Mouse (Mus musculus) MEL (cell line): Measurements from ENCODE around the gene Tle1. TPM values are rescaled to one million over a fixed set of nuclear protein-coding genes. Genes with fewer than 3 reads are reported as not detected.

Source experiments
- DNase-seq: peaks from one replicate; pipeline ENCODE4 v3.0.0; 2011; ENCODE audit warnings: low read depth, low spot score
- H3K27ac ChIP-seq: 2 replicates; pipeline ENCODE4 v1.5.1; 2012; ENCODE audit warnings: low read depth, mild to moderate bottlenecking, control low read depth, low read length, moderate library complexity; ENCODE audit not compliant: control insufficient read depth
- H3K27me3 ChIP-seq, 2 experiments: fragments of 150-350 bp in 1 of 2; sonication (generic) in 1 of 2; 2 replicates each; pipeline ENCODE4 v1.6.1; 2012; ENCODE audit warnings: low read length in 2 of 2, mild to moderate bottlenecking in 2 of 2, improper control_type of control experiment in 1 of 2, moderate library complexity in 1 of 2; ENCODE audit not compliant: insufficient read depth in 2 of 2, control insufficient read depth in 1 of 2
- H3K36me3 ChIP-seq, 2 experiments: 2 replicates each; pipeline ENCODE4 v1.6.1; 2012 to 2014; ENCODE audit warnings: low read length in 2 of 2, improper control_type of control experiment in 1 of 2, inconsistent platforms in 1 of 2, mild to moderate bottlenecking in 1 of 2; ENCODE audit not compliant: insufficient read depth in 2 of 2, control insufficient read depth in 1 of 2
- H3K4me1 ChIP-seq, 2 experiments: fragments of 150-350 bp in 1 of 2; sonication (generic) in 1 of 2; 2 replicates each; pipeline ENCODE4 v1.6.1; 2012; ENCODE audit warnings: low read length in 2 of 2, improper control_type of control experiment in 1 of 2, mild to moderate bottlenecking in 1 of 2; ENCODE audit not compliant: insufficient read depth in 2 of 2, control insufficient read depth in 1 of 2
- H3K4me3 ChIP-seq, 2 experiments: fragments of 150-350 bp in 1 of 2; sonication (generic) in 1 of 2; 2 replicates each; pipeline ENCODE4 v1.5.1; 2012; ENCODE audit warnings: low read depth in 2 of 2, low read length in 2 of 2, mild to moderate bottlenecking in 2 of 2, moderate library complexity in 2 of 2, control low read depth in 1 of 2, improper control_type of control experiment in 1 of 2; ENCODE audit not compliant: control insufficient read depth in 1 of 2, insufficient read depth in 1 of 2
- H3K79me2 ChIP-seq: 2 replicates; pipeline ENCODE4 v1.6.1; 2012; ENCODE audit warnings: mild to moderate bottlenecking, low read length, moderate library complexity; ENCODE audit not compliant: control insufficient read depth, poor library complexity, insufficient read depth
- H3K9ac ChIP-seq: 2 replicates; pipeline ENCODE4 v1.6.1; 2012; ENCODE audit warnings: low read depth, mild to moderate bottlenecking, control low read depth, low read length, moderate library complexity; ENCODE audit not compliant: control insufficient read depth, poor library complexity, severe bottlenecking
- H3K9me3 ChIP-seq: fragments of 150-350 bp; sonication (generic); replicated peaks from 2 replicates; pipeline ENCODE4 v1.6.1; 2012; ENCODE audit warnings: mild to moderate bottlenecking, low read length, improper control_type of control experiment, moderate library complexity; ENCODE audit not compliant: insufficient read depth
- BHLHE40 ChIP-seq: IDR thresholded peaks from 2 replicates; pipeline ENCODE4 v1.6.1; 2012; ENCODE audit warnings: low read depth, mild to moderate bottlenecking, inconsistent platforms, low read length, improper control_type of control experiment, borderline replicate concordance
- CHD2 ChIP-seq: IDR thresholded peaks from 2 replicates; pipeline ENCODE4 v1.6.1; 2011; ENCODE audit warnings: low read length, improper control_type of control experiment
- CTCF ChIP-seq, 3 experiments: IDR thresholded peaks in 2 of 3; conservative IDR thresholded peaks in 1 of 3; 2 replicates each; pipeline ENCODE4 v1.5.1; 2011 to 2012; ENCODE audit warnings: low read length in 3 of 3, low read depth in 2 of 3, mild to moderate bottlenecking in 2 of 3, improper control_type of control experiment in 1 of 3, inconsistent platforms in 1 of 3, mixed read lengths in 1 of 3, moderate library complexity in 1 of 3; ENCODE audit not compliant: control insufficient read depth in 1 of 3, insufficient read depth in 1 of 3, poor library complexity in 1 of 3, severe bottlenecking in 1 of 3
- E2F4 ChIP-seq: IDR thresholded peaks from 2 replicates; pipeline ENCODE4 v1.6.1; 2011; ENCODE audit warnings: low read depth, low read length, improper control_type of control experiment, borderline replicate concordance
- EP300 ChIP-seq, 2 experiments: IDR thresholded peaks; 2 replicates each; pipeline ENCODE4 v1.6.1; 2011; ENCODE audit warnings: improper control_type of control experiment in 2 of 2, low read length in 2 of 2, low read depth in 1 of 2, mild to moderate bottlenecking in 1 of 2
- ETS1 ChIP-seq: IDR thresholded peaks from 2 replicates; pipeline ENCODE4 v1.6.1; 2012; ENCODE audit warnings: low read depth, mild to moderate bottlenecking, inconsistent platforms, low read length, improper control_type of control experiment, moderate library complexity
- GABPA ChIP-seq: IDR thresholded peaks from 2 replicates; pipeline ENCODE4 v1.6.1; 2012; ENCODE audit warnings: low read depth, mild to moderate bottlenecking, inconsistent platforms, low read length, improper control_type of control experiment, moderate library complexity
- GATA1 ChIP-seq: IDR thresholded peaks from 2 replicates; pipeline ENCODE4 v1.6.1; 2011; ENCODE audit warnings: low read depth, low read length, improper control_type of control experiment
- HCFC1 ChIP-seq: IDR thresholded peaks from 2 replicates; pipeline ENCODE4 v1.6.1; 2012; ENCODE audit warnings: low read depth, mild to moderate bottlenecking, inconsistent platforms, low read length, improper control_type of control experiment, moderate library complexity
- JUND ChIP-seq: IDR thresholded peaks from 2 replicates; pipeline ENCODE4 v1.6.1; 2011; ENCODE audit warnings: low read depth, mild to moderate bottlenecking, improper control_type of control experiment, low read length
- KAT2A ChIP-seq: conservative IDR thresholded peaks from 2 replicates; pipeline ENCODE4 v1.6.1; 2012; ENCODE audit warnings: low read depth, low read length, improper control_type of control experiment, inconsistent platforms
- MAX ChIP-seq: IDR thresholded peaks from 2 replicates; pipeline ENCODE4 v1.6.1; 2011; ENCODE audit warnings: low read length, improper control_type of control experiment
- MAZ ChIP-seq: IDR thresholded peaks from 2 replicates; pipeline ENCODE4 v1.6.1; 2012; ENCODE audit warnings: low read depth, mild to moderate bottlenecking, inconsistent platforms, low read length, improper control_type of control experiment
- MXI1 ChIP-seq: IDR thresholded peaks from 2 replicates; pipeline ENCODE4 v1.6.1; 2011; ENCODE audit warnings: mild to moderate bottlenecking, low read depth, low read length, improper control_type of control experiment
- MYB ChIP-seq: IDR thresholded peaks from 2 replicates; pipeline ENCODE4 v1.6.1; 2011; ENCODE audit warnings: mild to moderate bottlenecking, low read depth, low read length, improper control_type of control experiment
- MYC ChIP-seq: IDR thresholded peaks from 2 replicates; pipeline ENCODE4 v1.6.1; 2011; ENCODE audit warnings: low read depth, mild to moderate bottlenecking, low read length, improper control_type of control experiment, moderate library complexity
- NRF1 ChIP-seq: IDR thresholded peaks from 2 replicates; pipeline ENCODE4 v1.6.1; 2014; ENCODE audit warnings: low read depth, mild to moderate bottlenecking, inconsistent platforms, low read length, improper control_type of control experiment, moderate library complexity; ENCODE audit not compliant: poor library complexity, insufficient read depth, severe bottlenecking
- POLR2A ChIP-seq, 2 experiments: IDR thresholded peaks; 2 replicates each; pipeline ENCODE4 v1.6.1; 2011 to 2012; ENCODE audit warnings: low read length in 2 of 2, mild to moderate bottlenecking in 2 of 2, control low read depth in 1 of 2, improper control_type of control experiment in 1 of 2, low read depth in 1 of 2, moderate library complexity in 1 of 2; ENCODE audit not compliant: control insufficient read depth in 1 of 2, insufficient read depth in 1 of 2, poor library complexity in 1 of 2
- POLR2AphosphoS2 ChIP-seq: IDR thresholded peaks from 2 replicates; pipeline ENCODE4 v1.6.1; 2011; ENCODE audit warnings: low read length, improper control_type of control experiment
- SIN3A ChIP-seq: IDR thresholded peaks from 2 replicates; pipeline ENCODE4 v1.6.1; 2012; ENCODE audit warnings: low read length, improper control_type of control experiment, inconsistent platforms
- SMC3 ChIP-seq: IDR thresholded peaks from 2 replicates; pipeline ENCODE4 v1.6.1; 2011; ENCODE audit warnings: low read depth, low read length, improper control_type of control experiment
- TAL1 ChIP-seq: IDR thresholded peaks from 2 replicates; pipeline ENCODE4 v1.6.1; 2012; ENCODE audit warnings: mild to moderate bottlenecking, inconsistent platforms, low read length, moderate library complexity, mixed read lengths
- TBP ChIP-seq: IDR thresholded peaks from 2 replicates; pipeline ENCODE4 v1.8.0; 2011; ENCODE audit warnings: low read depth, low read length, improper control_type of control experiment
- UBTF ChIP-seq: IDR thresholded peaks from 2 replicates; pipeline ENCODE4 v1.6.1; 2012; ENCODE audit warnings: low read depth, mild to moderate bottlenecking, inconsistent platforms, low read length, improper control_type of control experiment, moderate library complexity, borderline replicate concordance; ENCODE audit not compliant: insufficient read depth
- USF2 ChIP-seq, 2 experiments: IDR thresholded peaks; 2 replicates each; pipeline ENCODE4 v1.6.1; 2011 to 2012; ENCODE audit warnings: improper control_type of control experiment in 2 of 2, low read length in 2 of 2, borderline replicate concordance in 1 of 2, inconsistent platforms in 1 of 2, low read depth in 1 of 2, mild to moderate bottlenecking in 1 of 2; ENCODE audit not compliant: insufficient read depth in 1 of 2
- ZKSCAN1 ChIP-seq: IDR thresholded peaks from 2 replicates; pipeline ENCODE4 v1.6.1; 2012; ENCODE audit warnings: low read depth, mild to moderate bottlenecking, inconsistent platforms, low read length, improper control_type of control experiment, moderate library complexity
- polyA plus RNA-seq, 2 experiments: library from polyadenylated mRNA; stranded (reverse) in 1 of 2; unstranded in 1 of 2; fragments of >175 nt in 1 of 2; fragments of >200 nt in 1 of 2; gene quantifications; 2 replicates each; pipeline versions ENCODE4 v1.2.1 to v1.2.4; 2012; ENCODE audit warnings: low replicate concordance in 2 of 2, low read depth in 1 of 2; ENCODE audit not compliant: insufficient read length in 2 of 2, insufficient read depth in 1 of 2, missing spikeins in 1 of 2
- total RNA-seq: library from RNA; depleted of rRNA; stranded (reverse); fragments of 300-350 nt; gene quantifications from 2 replicates; pipeline ENCODE4 v1.2.3, GENCODE M21; 2012

Tle1 gene
- total and polyA plus RNA-seq, 3 experiments, result 21.1 to 22.5 TPM; not detected in 1

- H3K36me3 ChIP-seq, result no peaks in the 10 kb centered on the region
- TF ChIP-seq KAT2A, result no peak
- no peak for TF ChIP-seq TBP
- TF ChIP-seq BHLHE40, result no peak
- no peak for TF ChIP-seq SMC3
- TF ChIP-seq POLR2AphosphoS2, result no peak
- TF ChIP-seq GABPA, result no peak
- TF ChIP-seq ZKSCAN1, result no peak
- no peak for TF ChIP-seq TAL1
- TF ChIP-seq MAX, result no peak
- no peak for TF ChIP-seq GATA1
- TF ChIP-seq CHD2, result no peak
- TF ChIP-seq NRF1, result no peak
- no peak for TF ChIP-seq UBTF
- TF ChIP-seq E2F4, result no peak
- no peak for TF ChIP-seq USF2 (IDR thresholded peaks at IDR 0.05; ENCODE audit: borderline replicate concordance in 1 of 2, insufficient read depth in 1 of 2, low read depth in 1 of 2, low read length in 2 of 2)
- TF ChIP-seq EP300 (IDR thresholded peaks at IDR 0.05; ENCODE audit: low read depth in 1 of 2, low read length in 2 of 2), result no peak
- no peak for TF ChIP-seq MAZ
- TF ChIP-seq SIN3A, result no peak
- H3K27me3 ChIP-seq, result no peaks in the 10 kb centered on the region
- no peak overlapping the region for H3K27ac ChIP-seq
- no peak for DNase-seq
- H3K4me3 ChIP-seq, result no peak overlapping the region
- H3K4me1 ChIP-seq, result no peaks in the 10 kb centered on the region
- H3K9ac ChIP-seq, result no peak overlapping the region
- no peaks in the 10 kb centered on the region for H3K9me3 ChIP-seq
- H3K79me2 ChIP-seq, result no peaks in the 10 kb centered on the region
Observed at GRCm38 (mm10) chr4:72233584-72234219, 33.0 kb upstream of the Tle1 start.

GRCm38 (mm10) chr4:72232206-72232605 lies 31.5 kb upstream of the Tle1 start:
- Histone ChIP-seq H3K4me1 (no peaks in the 10 kb centered on the region), H3K27me3 (no peaks in the 10 kb centered on the region), H3K27ac (peak overlapping the region; percentile 23; the same call in 1 of the 2 replicates), H3K9ac (no peak overlapping the region), H3K36me3 (no peaks in the 10 kb centered on the region), H3K4me3 (no peak overlapping the region), H3K9me3 (no peaks in the 10 kb centered on the region), H3K79me2 (no peaks in the 10 kb centered on the region)
- DNase-seq, result peak; percentile 42
- TF ChIP-seq NRF1 (no peak), POLR2AphosphoS2 (no peak), MXI1 (no peak), UBTF (no peak), GATA1 (peak; percentile 33), USF2 (IDR thresholded peaks at IDR 0.05; ENCODE audit: borderline replicate concordance in 1 of 2, insufficient read depth in 1 of 2, low read depth in 1 of 2, low read length in 2 of 2) (no peak), SIN3A (no peak), POLR2A (IDR thresholded peaks at IDR 0.05; ENCODE audit: control insufficient read depth in 1 of 2, insufficient read depth in 1 of 2, low read depth in 1 of 2, low read length in 2 of 2, poor library complexity in 1 of 2) (no peak), MAZ (no peak), MYC (no peak), CTCF (IDR thresholded peaks at IDR 0.05 in 2 of 3, conservative IDR thresholded peaks at IDR 0.05 in 1 of 3; ENCODE audit: control insufficient read depth in 1 of 3, insufficient read depth in 1 of 3, low read depth in 2 of 3, low read length in 3 of 3, poor library complexity in 1 of 3, severe bottlenecking in 1 of 3) (no peak), KAT2A (no peak), MYB (no peak), MAX (no peak), HCFC1 (no peak), ETS1 (peak; percentile 72), SMC3 (no peak), TAL1 (no peak), JUND (no peak), EP300 (IDR thresholded peaks at IDR 0.05; ENCODE audit: low read depth in 1 of 2, low read length in 2 of 2) (peak in 1 of 2 experiments; percentile 21; a peak in 2 of 4 replicates)
